Mouse (Mus musculus) heart, adult 8-10 months (tissue): ENCODE results near the gene Fli1. TPM values are rescaled to one million over a fixed set of nuclear protein-coding genes. Genes with fewer than 3 reads are reported as not detected.

Experiments
- DNase-seq: peaks from one replicate; pipeline ENCODE4 v3.0.0; 2022; ENCODE audit warnings: low spot score
- total RNA-seq, 4 experiments: library from RNA; stranded (reverse); gene quantifications; 2 replicates each; pipeline ENCODE4 v1.2.4; 2022

The Fli1 gene
- total RNA-seq, 4 experiments from 2014 or later, result 18.5 to 30.7 (median 20.8) TPM

DNA sequence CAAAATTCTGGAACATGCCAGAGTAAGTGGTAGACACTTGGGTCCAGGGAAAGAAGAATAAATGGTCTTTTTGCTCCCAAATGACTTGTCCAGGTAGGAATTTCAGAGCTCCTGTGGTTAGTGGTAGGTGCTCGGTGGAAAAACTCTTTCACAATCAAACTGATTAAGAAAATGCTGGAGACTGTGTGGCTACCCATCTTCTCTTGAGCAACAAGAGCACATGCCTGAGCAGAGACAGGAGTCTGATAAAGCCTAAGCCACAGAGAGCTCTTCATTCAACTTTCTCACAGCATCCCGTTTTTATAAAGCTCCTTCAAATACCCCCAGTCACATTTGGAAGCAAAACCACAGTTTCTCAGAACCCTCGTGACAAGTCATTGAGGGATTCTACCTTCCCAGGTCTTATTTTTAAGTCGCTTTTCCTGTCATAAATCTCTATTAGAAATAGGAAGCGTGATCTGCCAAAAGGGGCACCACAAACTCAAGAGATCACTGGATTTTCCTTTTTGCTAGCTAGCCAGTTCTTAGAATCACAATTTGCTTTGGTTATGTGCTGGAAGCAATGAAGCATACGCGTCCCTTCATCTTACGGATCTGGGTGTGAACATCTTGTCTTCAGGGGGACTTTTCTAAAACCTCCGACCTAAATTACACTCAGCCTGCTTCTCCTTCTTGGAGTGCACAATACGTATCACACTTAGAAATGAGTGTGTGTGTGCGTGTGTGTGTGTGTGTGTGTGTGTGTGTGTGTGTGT, 40.2 kb downstream of the Fli1 start:
- no peak for DNase-seq

DNA sequence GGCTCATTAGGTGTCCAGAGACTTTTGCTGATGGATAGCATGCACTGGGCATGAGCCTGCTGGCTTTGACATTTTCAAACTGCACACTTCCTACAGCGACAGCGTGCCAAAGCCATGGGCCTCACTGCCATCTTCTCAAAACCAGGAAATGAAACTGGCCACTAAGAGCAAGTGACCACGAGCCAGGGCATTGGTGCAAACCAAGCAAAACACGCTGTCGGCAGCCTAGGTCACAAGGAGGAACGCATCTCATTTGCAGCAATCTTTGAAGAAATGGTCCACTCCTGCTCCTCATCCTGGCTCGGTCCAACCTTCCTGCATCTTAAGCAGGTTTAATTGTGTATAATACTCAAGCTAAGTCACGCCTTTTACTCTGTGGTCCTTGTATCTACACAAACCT, 41.8 kb downstream of the Fli1 start:
- DNase-seq, result no peak

DNA sequence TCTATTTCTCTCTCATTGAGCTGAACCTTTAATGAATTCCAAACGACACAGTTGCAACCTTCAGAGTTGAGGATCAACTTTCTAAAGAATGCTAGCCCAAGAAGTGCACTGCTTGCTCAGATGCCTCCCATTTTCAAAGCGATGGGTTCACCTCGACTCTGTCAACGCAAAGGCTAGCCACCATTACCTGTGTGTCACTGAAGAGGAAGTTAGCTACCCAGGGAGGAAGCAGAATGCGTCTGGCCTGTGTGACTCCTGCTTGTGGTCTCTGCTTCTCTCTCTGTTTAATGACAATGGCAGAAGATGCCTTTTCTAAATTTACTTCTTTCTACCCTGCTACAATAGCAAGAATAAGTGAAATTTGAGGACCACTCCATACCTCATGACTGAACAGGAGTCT, 42.6 kb downstream of the Fli1 start:
- DNase-seq, result no peak

DNA sequence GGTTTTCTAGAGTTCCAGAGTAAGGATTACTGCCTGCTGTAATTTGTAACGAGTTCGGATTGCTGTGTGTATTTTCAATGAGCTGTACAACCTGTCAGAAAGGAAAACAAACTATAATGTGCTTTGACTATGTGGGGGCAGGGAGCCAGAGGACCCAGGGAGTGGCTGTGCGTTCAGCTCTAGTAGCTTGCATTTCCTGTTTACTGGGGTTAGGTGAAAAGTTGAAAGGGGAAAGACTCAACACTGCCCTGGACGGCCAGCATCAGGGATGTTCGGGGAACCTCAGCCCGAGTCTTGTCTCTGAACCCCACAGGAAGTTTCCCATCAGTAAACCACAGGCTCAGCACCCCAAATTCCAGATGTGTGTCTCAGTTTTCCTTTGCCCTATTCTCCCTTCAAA, 43.2 kb downstream of the Fli1 start:
- no peak for DNase-seq

- DNase-seq, result no peak
Observed at GRCm38 (mm10) chr9:32495643-32495997, 47.0 kb downstream of the Fli1 start.

- DNase-seq, result no peak
Observed at GRCm38 (mm10) chr9:32494891-32495642, 47.6 kb downstream of the Fli1 start.

DNA sequence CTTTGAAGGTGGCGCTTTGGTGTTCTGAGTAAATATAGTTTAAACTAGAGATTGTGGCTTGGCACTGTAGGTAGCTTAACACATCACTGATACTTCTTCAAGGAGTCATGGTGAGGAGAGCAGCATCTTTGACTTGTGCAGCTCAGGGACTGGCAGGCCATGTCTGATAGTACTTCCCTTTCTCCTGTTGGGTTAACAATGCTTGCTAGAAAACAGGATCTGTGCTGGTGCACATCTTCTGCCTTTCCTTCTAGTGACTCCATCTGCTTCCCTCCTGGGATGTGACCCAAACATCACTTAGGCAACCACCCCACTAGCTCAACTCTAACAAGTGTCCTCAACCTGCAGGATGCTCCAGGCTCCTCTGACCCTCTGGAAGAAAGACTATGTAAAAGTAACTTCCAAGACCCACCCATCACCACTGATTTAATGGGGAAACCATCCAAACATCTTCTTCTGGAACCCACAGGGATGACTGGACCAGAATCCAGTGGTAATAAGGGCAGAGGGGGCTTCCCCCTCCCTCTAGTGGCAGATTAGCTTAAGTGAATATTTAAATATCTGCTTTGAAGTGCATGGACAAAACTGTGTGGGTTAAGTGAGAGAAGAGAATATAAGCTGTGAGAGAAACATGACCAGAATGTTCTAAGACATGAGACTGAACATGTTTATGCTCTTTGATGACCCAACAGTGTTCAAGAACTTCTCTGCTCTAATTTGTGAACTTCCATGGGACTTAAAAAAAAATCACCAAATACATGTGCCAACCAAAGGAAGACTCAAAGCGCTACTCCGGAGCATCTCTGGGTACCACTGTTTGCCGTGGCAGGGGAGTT, 48.9 kb downstream of the Fli1 start:
- DNase-seq, result no peak

DNA sequence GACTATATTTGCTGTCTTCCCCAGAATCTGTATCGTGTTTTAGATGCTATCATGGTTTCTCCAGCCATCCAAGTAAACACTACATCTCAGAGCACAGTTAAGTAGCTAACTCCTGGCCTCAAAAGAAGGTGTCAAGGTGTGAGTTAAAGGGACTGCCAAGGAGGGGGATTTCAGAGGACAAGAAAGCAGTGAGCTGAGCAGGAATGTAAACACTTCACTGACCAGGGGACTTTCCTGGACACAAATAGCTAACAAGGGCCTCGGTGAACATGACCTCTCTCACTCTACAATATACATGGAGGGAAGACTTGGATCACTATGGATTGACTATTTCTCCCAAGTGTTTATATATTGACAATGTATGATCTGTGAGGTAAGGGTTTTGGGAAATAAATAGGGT, 49.9 kb downstream of the Fli1 start:
- DNase-seq, result no peak

- DNase-seq, result no peak
Observed at GRCm38 (mm10) chr9:32491484-32491883, 51.2 kb downstream of the Fli1 start.

- no peak for DNase-seq
Observed at GRCm38 (mm10) chr9:32489794-32490358, 52.8 kb downstream of the Fli1 start.

DNA sequence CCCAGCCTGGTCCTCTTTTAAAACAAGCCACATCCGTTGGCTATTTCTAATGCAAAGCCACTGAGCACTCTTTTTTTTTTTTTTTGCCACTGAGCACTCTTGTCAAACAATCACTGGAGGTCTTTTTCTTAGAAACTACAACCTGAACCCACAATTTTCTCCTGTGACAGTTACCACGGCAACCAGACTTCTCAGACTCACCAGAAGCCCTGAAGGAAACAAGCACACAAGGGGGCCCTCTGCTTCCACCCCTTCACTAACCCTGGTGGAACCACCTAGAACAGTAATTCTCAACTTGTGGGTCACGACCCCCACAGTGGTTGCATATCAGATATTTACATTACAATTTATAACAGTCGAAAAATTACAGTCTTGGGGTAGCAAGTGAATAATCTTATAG, 53.3 kb downstream of the Fli1 start:
- no peak for DNase-seq

DNA sequence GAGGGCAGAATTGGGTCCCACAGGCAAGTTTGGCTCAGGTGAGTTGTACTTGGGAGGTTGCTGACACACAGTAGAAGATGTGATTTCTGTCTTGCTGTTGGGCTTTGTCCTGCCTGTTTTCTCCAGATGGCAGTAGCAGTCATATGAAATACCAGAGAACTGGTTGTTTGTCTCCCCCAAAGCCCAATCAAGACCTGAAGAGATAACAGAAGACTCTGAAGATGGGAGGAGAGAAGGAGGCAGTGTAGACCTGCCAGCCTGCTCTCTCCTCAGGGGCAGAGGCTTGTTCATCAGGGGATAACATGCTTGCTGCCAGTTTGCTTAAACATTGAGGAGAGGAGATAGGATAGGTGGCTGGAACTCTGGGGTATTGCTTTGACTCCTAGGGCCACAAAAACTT, 54.0 kb downstream of the Fli1 start:
- DNase-seq, result no peak

DNA sequence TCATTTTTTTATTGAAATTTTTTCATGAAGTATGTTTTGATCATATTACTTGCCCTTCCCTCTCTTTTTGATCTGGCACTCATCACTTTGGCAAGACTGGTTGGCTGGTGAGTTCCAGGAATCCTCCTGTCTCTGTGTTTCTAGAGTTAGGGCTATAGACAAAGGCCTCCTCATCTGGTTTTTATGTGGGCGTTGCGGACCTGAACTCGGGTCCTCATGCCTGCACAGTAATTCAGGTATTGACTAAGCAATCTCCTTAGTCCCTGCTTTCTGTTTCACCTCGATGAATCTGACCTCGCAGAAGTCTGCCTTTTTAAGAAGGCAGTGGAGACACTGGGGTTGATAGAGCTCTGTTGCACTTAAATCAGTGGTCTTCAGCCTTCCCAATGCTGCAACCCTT, 54.8 kb downstream of the Fli1 start:
- DNase-seq, result no peak

GRCm38 (mm10) chr9:32487401-32487800, 55.3 kb downstream of the Fli1 start:
- DNase-seq, result no peak

- no peak for DNase-seq
Observed at GRCm38 (mm10) chr9:32480418-32480817, 62.2 kb downstream of the Fli1 start.

GRCm38 (mm10) chr9:32478799-32479198, 63.9 kb downstream of the Fli1 start:
- no peak for DNase-seq

DNA sequence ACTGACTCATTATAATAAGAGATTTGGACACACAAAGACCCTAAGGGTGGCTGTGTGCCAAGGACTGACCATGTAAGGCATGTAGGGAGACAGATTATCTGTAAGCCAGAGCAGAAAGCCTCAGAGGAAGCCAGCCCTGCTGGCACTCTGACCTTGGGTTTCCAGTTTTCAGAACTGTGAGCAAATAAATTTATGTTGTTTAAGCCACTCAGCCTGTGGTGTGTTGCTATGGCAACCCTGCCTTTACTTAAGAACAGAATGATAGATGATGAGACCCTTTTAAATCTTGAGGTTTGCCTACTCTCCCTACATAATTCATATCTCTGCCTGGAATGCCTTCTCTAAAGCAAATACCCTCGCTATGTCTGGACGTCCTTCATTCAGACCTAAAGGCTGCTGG, 64.6 kb downstream of the Fli1 start:
- no peak for DNase-seq

- DNase-seq, result no peak
Observed at GRCm38 (mm10) chr9:32476604-32477003, 66.1 kb downstream of the Fli1 start.

- DNase-seq, result no peak
Observed at GRCm38 (mm10) chr9:32474621-32475390, 67.9 kb downstream of the Fli1 start.

GRCm38 (mm10) chr9:32472346-32472745, 70.3 kb downstream of the Fli1 start:
- DNase-seq, result no peak

- no peak for DNase-seq
Observed at GRCm38 (mm10) chr9:32469123-32469751, 73.4 kb downstream of the Fli1 start.
